Mouse (Mus musculus): Measurements from ENCODE around the gene Arl6ip1.

- TF ChIP-seq POLR2AphosphoS2 (IDR thresholded peaks at IDR 0.05; ENCODE audit: low read length) (peak; percentile 46; the same call in 1 of the 2 replicates), HCFC1 (IDR thresholded peaks at IDR 0.05; ENCODE audit: low read depth, low read length) (no peak)
Measured at GRCm38 (mm10) chr7:118115533-118115876, 14.0 kb downstream of the Arl6ip1 start.
